Mouse (Mus musculus): Measurements from ENCODE around the gene Il33. TPM values are rescaled to one million over a fixed set of nuclear protein-coding genes. Genes with fewer than 3 reads are reported as not detected.

Il33 gene
- 0.38 and 0.86 TPM in 2 replicates for polyA plus RNA-seq (2016; fragmentation: Nextera tagmentation; extraction: Ambion mirVana)

GRCm38 (mm10) chr19:29924638-29925258, at the start of gene Il33:
Gene Il33, plus strand, starts transcription at chr19:29925114.
- 79% methylated on average over 10 of the region's 10 CpGs for WGBS
- Histone ChIP-seq H3K9ac (replicated peaks) (no peak within 1 kb of the TSS), H3K4me2 (replicated peaks) (no peak within 1 kb of the TSS), H3K9me3 (no peaks in the 10 kb centered on the region), H3K36me3 (no peaks in the 10 kb centered on the region), H3K4me1 (no peaks in the 10 kb centered on the region), H3K27ac (replicated peaks) (no peak within 1 kb of the TSS), H3K4me3 (no peak within 1 kb of the TSS), H3K27me3 (no peaks in the 10 kb centered on the region)
- ATAC-seq (ENCODE audit: low FRiP score, low read depth): no peak

DNA sequence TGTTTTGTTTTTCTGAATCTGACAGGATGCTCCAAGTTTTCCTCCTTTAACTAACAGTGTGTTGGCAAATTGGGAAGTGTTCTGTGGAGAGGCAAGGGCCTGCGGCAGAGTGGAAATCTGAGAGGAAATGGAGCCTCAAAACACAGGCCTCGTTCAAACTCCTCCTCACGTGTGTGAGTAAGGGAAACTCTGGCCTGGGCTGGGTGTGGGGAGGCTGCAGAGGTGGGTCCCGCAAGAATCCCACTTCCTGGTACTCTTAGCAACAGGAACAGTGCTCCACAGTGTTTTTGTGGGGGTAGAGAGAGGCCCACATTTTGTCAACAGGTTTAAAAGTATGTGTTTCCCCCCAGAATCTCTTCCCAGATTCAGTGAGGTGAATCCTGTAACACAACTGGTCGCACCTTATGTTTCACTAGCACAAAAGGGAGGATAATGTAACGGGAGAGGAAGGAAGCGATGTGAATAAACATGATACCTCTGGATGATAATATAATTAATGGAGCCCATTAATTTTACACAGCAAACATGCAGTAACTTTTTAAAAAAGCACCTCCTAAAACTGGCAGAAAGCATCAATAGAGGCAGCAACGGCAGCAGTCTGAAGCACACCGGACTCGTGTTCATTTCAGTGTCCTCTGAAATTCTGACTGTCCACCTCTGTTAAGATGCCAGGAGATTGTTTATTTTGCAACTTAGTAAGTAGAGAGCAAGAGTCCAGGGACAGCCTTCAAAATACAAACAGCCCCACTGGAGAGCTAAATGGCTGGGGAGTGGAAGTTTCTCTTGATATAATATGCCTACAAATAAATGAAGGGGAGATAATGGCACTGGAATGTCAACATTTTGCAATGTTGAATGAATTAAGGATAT, 47.3 kb upstream of the Il33 start:
- no peak overlapping the region for H3K9ac ChIP-seq (replicated peaks)
- 80% methylated on average over 10 of the region's 10 CpGs for WGBS
- no peak overlapping the region for H3K27ac ChIP-seq (replicated peaks)

GRCm38 (mm10) chr19:29878896-29879504, 45.9 kb upstream of the Il33 start:
- H3K27me3 ChIP-seq: no peaks in the 10 kb centered on the region
- no peaks in the 10 kb centered on the region for H3K9me3 ChIP-seq
- ATAC-seq (ENCODE audit: low FRiP score, low read depth): no peak
- no peaks in the 10 kb centered on the region for H3K4me1 ChIP-seq
- no peaks in the 10 kb centered on the region for H3K36me3 ChIP-seq
- WGBS: 87% methylated on average over 8 of the region's 8 CpGs
- H3K9ac ChIP-seq (replicated peaks): no peak overlapping the region
- H3K4me3 ChIP-seq: no peak overlapping the region
- no peak overlapping the region for H3K4me2 ChIP-seq (replicated peaks)
- no peak overlapping the region for H3K27ac ChIP-seq (replicated peaks)

More for the DNA sequence above, 47.3 kb upstream of the Il33 start:
- Histone ChIP-seq H3K27me3 (no peaks in the 10 kb centered on the region), H3K9me3 (no peaks in the 10 kb centered on the region), H3K4me3 (no peak overlapping the region), H3K4me2 (replicated peaks) (no peak overlapping the region), H3K36me3 (no peaks in the 10 kb centered on the region), H3K4me1 (no peaks in the 10 kb centered on the region)
- no peak for ATAC-seq (ENCODE audit: low FRiP score, low read depth)

GRCm38 (mm10) chr19:29880918-29881317, 44.0 kb upstream of the Il33 start:
- H3K9ac ChIP-seq (replicated peaks): no peak overlapping the region
- no peaks in the 10 kb centered on the region for H3K9me3 ChIP-seq
- H3K36me3 ChIP-seq: no peaks in the 10 kb centered on the region
- no peak overlapping the region for H3K4me2 ChIP-seq (replicated peaks)
- 89% methylated on average over 4 of the region's 4 CpGs for WGBS
- H3K4me3 ChIP-seq: no peak overlapping the region
- no peaks in the 10 kb centered on the region for H3K27me3 ChIP-seq
- H3K4me1 ChIP-seq: no peaks in the 10 kb centered on the region
- ATAC-seq (ENCODE audit: low FRiP score, low read depth): no peak
- no peak overlapping the region for H3K27ac ChIP-seq (replicated peaks)

DNA sequence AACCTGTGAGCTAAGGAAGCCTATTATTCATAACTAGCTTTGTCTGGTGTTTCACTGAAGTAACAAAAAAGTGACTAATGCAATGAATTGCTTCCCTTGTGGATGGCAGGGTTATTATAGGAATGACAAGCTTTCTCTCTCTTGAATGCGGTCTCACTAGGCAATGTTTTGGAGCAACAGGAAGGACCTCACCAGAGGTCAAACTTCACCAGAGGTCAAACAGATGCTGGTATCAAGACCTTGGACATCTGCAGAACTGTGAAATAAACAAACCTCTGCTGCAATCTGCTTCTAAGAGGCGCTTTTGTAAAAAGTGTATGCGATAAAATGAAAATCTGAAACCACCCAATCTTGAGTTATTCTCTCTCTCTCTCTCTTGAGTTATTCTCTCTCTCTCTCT, 42.2 kb upstream of the Il33 start:
- no peak overlapping the region for H3K9ac ChIP-seq (replicated peaks)
- no peaks in the 10 kb centered on the region for H3K4me1 ChIP-seq
- 87% methylated on average over 3 of the region's 3 CpGs for WGBS
- ATAC-seq (ENCODE audit: low FRiP score, low read depth): no peak
- no peaks in the 10 kb centered on the region for H3K27me3 ChIP-seq
- no peak overlapping the region for H3K27ac ChIP-seq (replicated peaks)
- no peaks in the 10 kb centered on the region for H3K9me3 ChIP-seq
- H3K36me3 ChIP-seq: no peaks in the 10 kb centered on the region
- no peak overlapping the region for H3K4me3 ChIP-seq
- H3K4me2 ChIP-seq (replicated peaks): no peak overlapping the region

DNA sequence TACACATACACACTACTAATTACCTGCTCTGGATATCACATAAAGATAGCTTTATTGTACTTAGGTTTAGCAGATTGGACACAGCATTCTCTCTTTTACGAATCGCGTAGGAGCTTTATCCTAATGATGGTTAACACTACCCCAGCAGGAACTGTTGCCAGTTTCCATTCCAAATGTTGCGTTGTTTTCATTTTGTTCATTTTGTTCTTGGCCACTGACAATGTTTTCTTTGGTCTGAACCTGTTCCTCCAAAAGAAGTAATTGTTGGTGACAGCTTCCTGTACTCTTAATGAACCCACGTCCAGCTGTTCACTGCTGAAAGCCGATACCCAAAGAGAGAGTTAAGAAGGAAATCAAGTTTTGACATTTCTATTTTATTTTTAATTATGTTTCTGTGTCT, 39.4 kb upstream of the Il33 start:
- WGBS: 90% methylated on average over 6 of the region's 6 CpGs
- Histone ChIP-seq H3K4me3 (no peak overlapping the region), H3K9me3 (no peaks in the 10 kb centered on the region), H3K27me3 (no peaks in the 10 kb centered on the region), H3K9ac (replicated peaks) (no peak overlapping the region), H3K4me1 (no peaks in the 10 kb centered on the region), H3K4me2 (replicated peaks) (no peak overlapping the region), H3K27ac (replicated peaks) (no peak overlapping the region), H3K36me3 (no peaks in the 10 kb centered on the region)
- ATAC-seq (ENCODE audit: low FRiP score, low read depth): no peak

GRCm38 (mm10) chr19:29887476-29887875, 37.4 kb upstream of the Il33 start:
- Histone ChIP-seq H3K4me1 (no peaks in the 10 kb centered on the region), H3K4me2 (replicated peaks) (no peak overlapping the region), H3K9ac (replicated peaks) (no peak overlapping the region), H3K9me3 (no peaks in the 10 kb centered on the region), H3K27me3 (no peaks in the 10 kb centered on the region), H3K36me3 (no peaks in the 10 kb centered on the region), H3K4me3 (no peak overlapping the region), H3K27ac (replicated peaks) (no peak overlapping the region)
- ATAC-seq (ENCODE audit: low FRiP score, low read depth): no peak
- 84% methylated on average over 2 of the region's 2 CpGs for WGBS

DNA sequence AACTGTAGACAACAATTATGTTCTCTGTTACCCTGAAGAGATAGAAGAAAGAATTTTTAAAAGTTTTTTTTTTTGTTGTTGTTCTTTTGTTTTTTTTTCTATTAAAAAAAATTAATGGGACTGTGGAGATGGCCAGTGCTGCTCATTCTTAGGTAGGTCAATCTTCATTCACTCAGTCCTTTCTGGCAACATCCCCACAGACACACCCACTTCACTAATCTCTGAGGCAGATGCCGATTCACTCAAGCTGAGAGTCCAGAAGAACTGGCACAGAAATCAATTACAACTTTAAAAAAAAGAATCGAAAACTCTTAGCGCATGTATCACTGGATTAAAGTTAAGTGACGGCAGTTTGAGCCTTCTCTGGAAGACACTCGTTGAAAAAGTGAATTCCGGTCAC, 36.0 kb upstream of the Il33 start:
- Histone ChIP-seq H3K4me2 (replicated peaks) (no peak overlapping the region), H3K27ac (replicated peaks) (no peak overlapping the region), H3K36me3 (no peaks in the 10 kb centered on the region), H3K4me3 (no peak overlapping the region), H3K9me3 (no peaks in the 10 kb centered on the region), H3K4me1 (no peaks in the 10 kb centered on the region), H3K27me3 (no peaks in the 10 kb centered on the region), H3K9ac (replicated peaks) (no peak overlapping the region)
- 83% methylated on average over 6 of the region's 6 CpGs for WGBS
- ATAC-seq (ENCODE audit: low FRiP score, low read depth): no peak

GRCm38 (mm10) chr19:29891981-29892380, 32.9 kb upstream of the Il33 start:
- Histone ChIP-seq H3K4me3 (no peak overlapping the region), H3K9ac (replicated peaks) (no peak overlapping the region), H3K4me1 (no peaks in the 10 kb centered on the region), H3K27ac (replicated peaks) (no peak overlapping the region), H3K36me3 (no peaks in the 10 kb centered on the region), H3K27me3 (no peaks in the 10 kb centered on the region), H3K9me3 (no peaks in the 10 kb centered on the region), H3K4me2 (replicated peaks) (no peak overlapping the region)
- WGBS: 70% methylated on average over 4 of the region's 4 CpGs
- no peak for ATAC-seq (ENCODE audit: low FRiP score, low read depth)

DNA sequence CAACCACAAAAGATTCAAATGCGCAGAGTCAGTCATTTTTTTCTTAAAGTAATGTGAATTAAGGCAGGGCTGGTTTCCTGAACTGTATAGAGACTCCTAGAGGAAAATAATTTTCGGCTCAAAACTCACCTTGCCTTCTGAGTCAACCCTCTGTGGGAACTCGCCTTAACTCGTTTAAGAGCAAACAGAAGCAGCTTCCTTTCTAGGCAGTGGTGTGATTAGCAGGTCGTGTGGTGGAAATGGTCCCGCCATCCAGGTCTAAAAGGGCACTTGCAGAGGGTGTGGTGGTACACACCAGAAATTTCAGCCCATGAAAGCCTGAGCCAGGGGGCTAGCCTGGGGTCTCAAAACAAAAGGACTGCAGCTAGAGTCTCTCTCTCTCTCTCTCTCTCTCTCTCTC, 32.1 kb upstream of the Il33 start:
- no peaks in the 10 kb centered on the region for H3K9me3 ChIP-seq
- H3K27ac ChIP-seq (replicated peaks): no peak overlapping the region
- no peak overlapping the region for H3K4me3 ChIP-seq
- H3K36me3 ChIP-seq: no peaks in the 10 kb centered on the region
- no peaks in the 10 kb centered on the region for H3K27me3 ChIP-seq
- no peak overlapping the region for H3K4me2 ChIP-seq (replicated peaks)
- 79% methylated on average over 6 of the region's 6 CpGs for WGBS
- no peak overlapping the region for H3K9ac ChIP-seq (replicated peaks)
- no peak for ATAC-seq (ENCODE audit: low FRiP score, low read depth)
- no peaks in the 10 kb centered on the region for H3K4me1 ChIP-seq

- H3K9me3 ChIP-seq: no peaks in the 10 kb centered on the region
- H3K27me3 ChIP-seq: no peaks in the 10 kb centered on the region
- H3K4me1 ChIP-seq: no peaks in the 10 kb centered on the region
- no peak overlapping the region for H3K4me3 ChIP-seq
- no peak for ATAC-seq (ENCODE audit: low FRiP score, low read depth)
- WGBS: 73% methylated on average over 4 of the region's 4 CpGs
- no peaks in the 10 kb centered on the region for H3K36me3 ChIP-seq
- no peak overlapping the region for H3K4me2 ChIP-seq (replicated peaks)
- H3K9ac ChIP-seq (replicated peaks): no peak overlapping the region
- H3K27ac ChIP-seq (replicated peaks): no peak overlapping the region
These were observed 31.1 kb upstream of the Il33 start for GRCm38 (mm10) chr19:29893718-29894273.

DNA sequence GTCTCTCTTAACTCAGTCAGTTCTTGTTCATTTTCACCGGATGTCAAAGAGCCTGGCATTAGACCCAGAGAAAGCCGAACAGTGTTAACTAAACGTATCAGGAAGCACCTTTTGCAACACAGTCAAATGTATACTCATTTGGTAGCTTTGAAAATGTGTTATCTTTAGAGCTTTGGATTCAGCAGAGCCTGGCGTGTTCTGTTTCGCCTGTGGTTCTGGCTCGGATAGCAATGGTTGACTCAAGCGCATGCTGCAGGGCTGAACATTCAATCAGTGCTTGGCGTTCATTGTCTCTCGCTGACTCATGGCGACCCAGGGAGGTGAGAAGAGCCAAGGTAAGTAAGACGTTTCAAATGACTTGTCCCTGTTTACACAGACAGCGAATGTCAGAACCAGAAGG, 30.5 kb upstream of the Il33 start:
- Histone ChIP-seq H3K9ac (replicated peaks) (no peak overlapping the region), H3K4me3 (no peak overlapping the region), H3K9me3 (peaks cover under 1% of the 10 kb centered on the region; the same call in 1 of the 2 replicates), H3K4me2 (replicated peaks) (no peak overlapping the region), H3K27ac (replicated peaks) (no peak overlapping the region), H3K36me3 (no peaks in the 10 kb centered on the region), H3K4me1 (no peaks in the 10 kb centered on the region), H3K27me3 (no peaks in the 10 kb centered on the region)
- 89% methylated on average over 12 of the region's 12 CpGs for whole genome bisulfite sequencing
- ATAC-seq (ENCODE audit: low FRiP score, low read depth): no peak

Data from midbrain, embryonic 12.5 days (tissue).